Mouse (Mus musculus) spleen, postnatal 10 days (tissue): ENCODE data around the gene Cep57l1.

ENCODE experiments used
- DNase-seq, 2 experiments: peaks; one replicate each; pipeline ENCODE4 v3.0.0; 2021 to 2022; ENCODE audit warnings: low spot score in 2 of 2

Gene Cep57l1

GRCm38 (mm10) chr10:41816516-41816915, 6.8 kb upstream of the Cep57l1 start:
- DNase-seq = no peak

DNA sequence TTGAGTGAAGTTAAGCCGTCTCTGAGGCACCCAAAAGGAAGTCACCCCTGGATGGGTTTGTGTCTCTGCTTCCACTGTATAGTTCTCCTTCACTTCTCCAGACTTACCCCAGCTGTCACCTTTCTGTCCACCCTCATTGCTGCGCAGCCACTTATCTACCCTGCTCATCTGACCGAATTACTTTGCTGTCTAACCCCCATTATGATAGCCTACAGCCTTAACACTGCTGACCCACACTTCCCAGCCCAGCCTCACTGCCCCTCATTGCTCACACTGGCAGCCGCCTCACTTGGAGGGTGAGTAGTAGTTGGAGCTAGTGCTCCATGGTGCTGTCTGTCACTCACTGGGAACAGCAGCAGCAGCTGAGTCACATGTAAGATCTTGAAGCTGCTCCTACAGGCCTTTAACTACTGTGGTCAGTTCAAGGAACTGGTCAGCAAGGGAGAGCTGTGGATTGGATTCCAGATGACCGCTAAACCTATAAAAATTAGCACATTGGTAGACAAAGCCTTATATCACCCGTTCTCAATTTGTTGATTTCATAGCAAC, 4.7 kb upstream of the Cep57l1 start:
- no peak for DNase-seq

DNA sequence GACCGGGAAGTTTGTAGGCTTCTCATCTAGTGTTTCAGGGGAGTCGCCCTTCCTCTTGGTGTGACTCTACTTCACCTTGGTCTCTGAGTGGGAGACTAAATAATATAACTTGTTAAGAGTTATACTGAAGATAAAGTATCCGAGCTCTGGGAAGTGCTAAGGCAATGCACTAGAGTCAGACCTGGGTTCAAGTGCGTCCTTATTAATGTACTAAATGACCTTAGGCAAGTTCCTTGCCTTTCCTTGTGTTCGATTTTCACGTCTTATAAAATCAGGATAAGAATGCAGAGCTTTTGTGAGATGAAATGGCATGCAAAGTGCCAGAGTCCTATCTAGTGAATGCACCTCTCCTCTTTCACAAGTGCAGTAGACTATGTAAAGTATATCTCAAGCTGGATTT, 2.9 kb upstream of the Cep57l1 start:
- DNase-seq = no peak

GRCm38 (mm10) chr10:41810564-41811455, 1.1 kb upstream of the Cep57l1 start:
- DNase-seq = peak in 1 of 2 experiments; percentile 26

- DNase-seq = peak in 1 of 2 experiments; percentile 92
Measured at GRCm38 (mm10) chr10:41809080-41809770, 446 bp downstream of the Cep57l1 start.

GRCm38 (mm10) chr10:41805729-41806355, 3.8 kb downstream of the Cep57l1 start:
- no peak for DNase-seq

- no peak for DNase-seq
Measured at GRCm38 (mm10) chr10:41804711-41805110, 5.0 kb downstream of the Cep57l1 start.

DNA sequence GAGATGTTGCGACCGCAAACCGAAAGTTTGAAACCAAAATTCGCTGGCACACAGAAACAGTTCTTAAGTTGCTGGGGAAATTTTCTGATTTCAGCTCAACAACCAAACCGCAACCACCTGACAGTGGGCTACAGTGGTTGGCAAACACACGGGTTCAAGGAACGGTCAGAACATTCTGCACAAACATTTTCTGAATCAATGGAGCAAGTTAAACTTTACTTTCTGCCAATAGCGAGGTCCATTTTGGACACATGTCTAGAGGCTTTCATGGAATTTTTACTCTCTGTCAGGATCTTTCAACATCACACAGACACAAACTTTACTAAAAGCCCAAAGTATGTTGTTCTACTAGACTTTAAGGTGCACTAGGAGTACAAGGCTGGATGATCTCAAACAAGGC, 6.2 kb downstream of the Cep57l1 start:
- no peak for DNase-seq

DNA sequence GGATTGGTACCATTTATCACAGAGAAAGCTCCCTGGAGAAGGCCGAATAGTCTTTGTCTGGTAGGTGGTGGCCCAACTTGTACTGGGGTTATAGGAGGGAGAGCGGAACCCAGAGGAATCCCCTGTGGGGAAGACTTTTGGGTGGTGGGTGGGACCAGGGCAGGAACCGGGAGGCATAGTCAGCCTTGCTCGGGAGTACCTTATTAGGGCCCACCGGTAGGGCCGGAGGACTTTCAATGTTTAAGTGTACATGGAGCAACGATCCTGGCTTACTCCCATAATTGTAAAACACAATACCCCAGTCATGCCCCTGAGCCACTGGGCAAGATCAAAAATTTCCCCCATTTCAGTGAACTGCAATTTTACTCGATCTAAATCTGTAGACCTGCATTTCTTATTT, 12.4 kb downstream of the Cep57l1 start:
- DNase-seq = no peak

DNA sequence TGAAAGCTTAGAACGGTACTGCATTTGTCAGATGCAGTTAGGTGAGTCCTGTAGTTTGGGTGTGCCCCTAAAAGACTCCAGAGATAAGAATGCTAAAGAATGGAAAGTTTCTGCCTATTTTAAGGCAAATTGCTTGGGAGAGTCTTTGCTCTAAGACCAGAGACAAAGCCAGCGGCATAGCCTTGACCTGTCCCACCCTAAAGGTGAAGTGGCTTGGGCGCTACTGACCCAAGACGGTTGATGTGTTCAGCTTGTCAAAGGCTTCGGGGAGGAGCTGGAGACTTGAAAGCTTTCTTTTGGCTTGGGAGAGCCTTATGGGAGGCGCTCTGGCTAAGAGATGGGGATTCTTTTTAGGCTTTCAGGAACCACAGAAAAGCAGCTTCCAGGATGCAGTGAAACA, 17.3 kb downstream of the Cep57l1 start:
- no peak for DNase-seq

- no peak for DNase-seq
Measured at GRCm38 (mm10) chr10:41767254-41767653, 42.4 kb downstream of the Cep57l1 start.

- DNase-seq = no peak
Measured at GRCm38 (mm10) chr10:41766280-41766679, 43.4 kb downstream of the Cep57l1 start.

- DNase-seq = no peak
Measured at GRCm38 (mm10) chr10:41765586-41765985, 44.1 kb downstream of the Cep57l1 start.

DNA sequence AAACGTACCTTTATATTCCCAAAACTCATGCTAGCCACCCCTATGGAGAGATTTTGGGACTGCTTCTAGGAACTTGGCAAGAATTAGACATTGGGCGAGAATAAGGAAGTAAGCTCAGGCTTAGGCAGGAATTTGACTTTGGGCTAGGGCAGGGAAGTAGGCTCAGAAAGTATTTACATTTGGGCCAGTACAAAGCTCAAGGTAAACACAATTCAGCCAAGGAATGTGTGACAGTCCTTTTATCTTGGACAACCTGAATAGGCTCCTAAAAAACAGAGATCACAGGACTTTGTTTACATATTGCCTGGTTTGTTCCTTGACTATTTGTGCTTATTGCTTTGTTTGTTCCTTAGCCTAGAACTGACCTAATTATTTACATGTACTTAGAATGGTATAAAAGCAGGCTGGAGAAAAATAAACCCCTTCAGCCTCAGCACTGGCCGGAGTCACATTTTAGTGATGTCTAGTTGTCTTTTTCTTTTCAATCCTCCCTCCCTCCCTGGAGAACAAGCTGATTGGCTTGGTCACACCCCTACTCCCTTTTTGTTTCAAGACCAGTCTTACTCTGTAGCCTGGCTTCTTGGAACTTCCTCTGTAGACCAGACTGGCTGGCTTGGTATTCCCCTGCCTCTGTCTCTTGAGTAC, 45.8 kb downstream of the Cep57l1 start:
- DNase-seq = no peak

DNA sequence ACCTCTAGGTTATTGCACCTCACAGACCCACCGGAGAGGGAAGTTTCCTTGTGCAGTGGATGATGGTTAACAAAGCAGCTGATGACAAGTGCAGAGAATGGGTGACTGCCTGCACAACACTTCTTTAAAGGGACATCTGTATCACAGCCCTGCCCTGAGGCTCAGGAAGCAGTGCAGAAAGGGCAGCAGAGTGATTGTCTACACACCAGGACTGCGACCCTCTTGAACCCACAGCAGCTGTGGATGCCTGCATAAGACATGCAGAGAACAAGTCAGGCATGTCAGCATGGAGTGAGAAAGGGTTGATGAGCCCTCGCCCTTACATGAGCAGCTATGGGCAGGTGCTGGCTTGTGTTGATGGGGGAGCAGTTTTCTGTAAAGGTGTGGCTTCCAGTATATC, 48.8 kb downstream of the Cep57l1 start:
- DNase-seq = no peak

DNA sequence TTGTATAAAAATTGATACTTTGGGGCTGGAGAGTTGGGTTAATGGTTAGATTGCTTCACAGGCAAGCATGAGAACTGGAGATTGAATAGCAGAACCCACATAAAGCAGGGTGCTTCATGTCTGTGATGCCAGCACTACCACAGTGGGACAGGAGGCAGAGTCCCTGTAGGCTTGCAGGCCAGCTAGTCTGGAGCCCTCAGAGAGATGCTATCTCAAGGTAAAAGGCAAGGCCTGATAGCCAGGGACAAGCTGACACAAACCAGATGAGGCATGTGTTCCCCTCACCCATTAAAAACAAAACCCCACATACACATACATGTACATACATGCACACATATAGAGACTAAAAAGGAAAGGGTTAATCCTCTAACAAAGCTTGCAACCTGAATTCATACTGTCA, 51.6 kb downstream of the Cep57l1 start:
- DNase-seq = no peak

DNA sequence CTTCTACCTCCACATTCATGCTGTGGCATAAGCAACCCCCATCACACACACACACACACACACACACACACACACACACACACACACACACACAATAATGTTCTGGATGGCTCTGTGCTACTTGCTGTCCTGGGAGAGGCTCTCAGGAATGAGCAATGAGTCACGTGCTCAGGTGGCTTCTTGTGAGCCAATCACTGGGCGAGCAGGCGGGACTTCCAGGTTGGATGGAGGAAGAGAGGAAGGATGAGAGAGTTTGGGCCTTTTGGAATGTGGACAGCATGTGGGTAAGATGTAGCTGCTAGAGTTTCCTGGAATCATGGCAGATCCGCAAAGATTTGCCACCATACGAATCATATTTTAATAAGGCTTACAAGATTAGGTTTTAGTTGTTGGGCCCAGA, 52.4 kb downstream of the Cep57l1 start:
- no peak for DNase-seq

GRCm38 (mm10) chr10:41751867-41752480, 57.7 kb downstream of the Cep57l1 start:
- peak in 1 of 2 experiments; percentile 20 for DNase-seq

DNA sequence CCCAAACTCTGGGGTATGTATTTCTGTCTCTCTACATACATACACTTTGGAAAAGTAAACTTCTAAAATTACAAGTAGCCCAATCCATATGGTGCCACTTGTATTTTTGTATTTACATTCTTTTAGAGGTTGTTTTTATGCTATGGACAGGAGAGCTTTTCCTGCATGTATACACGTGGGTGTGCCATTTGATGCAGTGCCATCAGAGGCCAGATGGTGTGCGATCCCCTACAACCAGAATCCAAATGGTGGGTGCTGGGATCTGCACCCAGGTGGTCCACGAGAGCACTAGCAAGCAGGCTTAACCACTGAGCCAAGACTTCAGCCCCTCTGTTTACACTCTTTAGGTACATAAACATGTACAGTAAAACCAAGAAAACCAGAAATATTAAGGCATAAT, 60.4 kb downstream of the Cep57l1 start:
- DNase-seq = no peak

GRCm38 (mm10) chr10:41746554-41746953, 63.1 kb downstream of the Cep57l1 start:
- DNase-seq = no peak

- no peak for DNase-seq
Measured at GRCm38 (mm10) chr10:41744006-41744405, 65.7 kb downstream of the Cep57l1 start.
